Comparison of ENCODE assay signal across 21 mouse cellular contexts in genomic region chr4:148530351-148530750, GRCm38 (mm10). TPM values are rescaled to one million over a fixed set of nuclear protein-coding genes. Genes with fewer than 3 reads are reported as not detected.
"Had no signal": no experiment of that assay in that cellular context is flagged by ENCODE, and none has a peak within 500 bp of the region (broad histone marks: within the 10 kb centered on the region; RNA-seq: fewer than 3 reads in every experiment).

No protein-coding gene starts in this region.

- DNase-seq: kidney, postnatal 10 days; kidney, postnatal 36 days; layer of hippocampus, postnatal 36 days; left cerebral cortex, postnatal 4 days; liver, postnatal 0 days; lung, embryonic 14.5 days; right cerebral cortex, adult 18-20 months; right cerebral cortex, postnatal 14 days; right cerebral cortex, postnatal 4 days; thymus, adult 2 months; thymus, postnatal 14 days; thymus, postnatal 4 days had no signal

- H3K4me1 ChIP-seq: kidney, embryonic 15.5 days; limb, embryonic 12.5 days; limb, embryonic 15.5 days; midbrain, embryonic 13.5 days had no signal

- H3K4me3 ChIP-seq: kidney, embryonic 15.5 days; left cerebral cortex, adult 2 months; limb, embryonic 12.5 days; limb, embryonic 15.5 days; midbrain, embryonic 13.5 days had no signal

- H3K27ac ChIP-seq: kidney, embryonic 15.5 days; left cerebral cortex, adult 2 months; limb, embryonic 12.5 days; limb, embryonic 15.5 days; liver, embryonic 14.5 days; macrophage; midbrain, embryonic 13.5 days; stomach, postnatal 0 days had no signal

RNA-seq across cellular contexts. Expression of gene Angptl7, which starts 30.1 kb away (rescaled TPM):
- total RNA-seq: megakaryocyte, adult 5-6 weeks had no signal
